Mouse (Mus musculus) natural killer cell, adult 2 months (primary cell): ENCODE data around the gene Alk.
A peak's percentile ranks its signal among the peaks of the same experiment; 100 is the strongest.

Experiments used
- DNase-seq, 2 experiments: peaks; one replicate each; pipeline ENCODE4 v3.0.0; 2022; ENCODE audit warnings: low spot score in 2 of 2

The Alk gene

DNA sequence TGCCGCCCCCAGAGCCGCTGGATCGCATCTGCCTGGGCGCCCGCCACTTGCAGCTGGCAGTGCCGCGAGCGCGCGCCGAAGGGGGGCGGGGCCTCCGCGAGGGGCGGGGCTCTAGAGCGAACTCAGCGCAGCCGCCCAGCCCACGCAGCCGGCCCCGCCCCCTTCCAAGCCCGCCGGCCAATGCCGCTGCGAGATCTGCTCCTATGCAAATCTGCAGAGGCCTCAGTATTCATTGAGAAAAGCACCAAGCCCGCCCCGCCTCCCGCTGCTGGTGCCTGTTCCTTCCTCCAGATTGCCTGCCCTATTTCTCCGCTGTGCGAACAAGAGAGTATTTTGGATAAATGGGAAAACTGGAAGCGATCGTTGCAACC lies at the start of gene Alk:
Gene Alk, minus strand, starts transcription at position 18 of the 371 bp plus-strand sequence.
- DNase-seq: peak; percentile 38 to 75

DNA sequence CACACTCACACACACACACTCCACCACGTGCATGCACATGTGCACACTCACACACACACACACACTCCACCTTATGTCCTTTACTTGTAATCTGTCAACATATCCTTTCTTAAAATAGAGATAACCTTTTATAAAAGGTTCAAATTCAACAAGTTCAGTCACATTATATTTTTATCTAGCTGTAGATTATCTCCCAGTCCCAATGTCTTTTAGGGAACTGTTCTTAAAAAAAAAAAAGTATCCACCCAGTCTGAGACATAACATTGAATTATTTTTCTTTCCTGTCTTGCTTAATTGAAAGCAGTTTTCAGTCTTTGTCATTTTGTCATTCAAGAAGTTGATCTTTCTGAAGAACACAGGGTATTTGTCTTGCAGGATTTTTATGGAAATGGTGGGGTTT lies 48.4 kb upstream of the Alk start:
- DNase-seq: no peak

DNA sequence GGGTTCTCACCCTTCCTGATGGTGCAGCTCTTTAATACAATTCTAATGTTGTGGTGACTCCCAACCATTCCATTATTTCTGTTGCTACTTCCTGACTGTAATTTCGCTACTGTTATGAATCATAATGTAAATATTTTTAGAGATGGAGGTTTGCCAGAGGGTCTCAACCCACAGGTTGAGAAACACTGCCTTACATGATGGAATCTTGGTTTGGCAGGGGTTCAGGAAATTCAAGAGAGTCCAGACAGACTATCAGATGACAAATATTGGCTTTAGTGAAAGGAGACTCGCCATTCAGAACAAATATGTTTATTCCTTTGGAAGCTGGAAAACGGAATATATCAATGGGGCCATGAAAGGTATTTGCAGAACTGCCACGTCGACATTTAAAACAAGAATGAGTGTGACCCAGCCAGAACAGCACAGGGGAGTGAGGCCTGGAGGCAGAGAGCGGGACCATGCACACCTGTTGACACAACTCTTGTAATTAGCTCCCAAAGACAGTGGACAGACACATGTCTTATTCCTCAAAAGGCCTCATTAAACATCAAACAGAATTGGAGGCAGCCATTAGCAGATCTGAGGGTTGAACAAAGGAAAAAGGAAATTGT lies 44.3 kb upstream of the Alk start:
- DNase-seq: no peak

DNA sequence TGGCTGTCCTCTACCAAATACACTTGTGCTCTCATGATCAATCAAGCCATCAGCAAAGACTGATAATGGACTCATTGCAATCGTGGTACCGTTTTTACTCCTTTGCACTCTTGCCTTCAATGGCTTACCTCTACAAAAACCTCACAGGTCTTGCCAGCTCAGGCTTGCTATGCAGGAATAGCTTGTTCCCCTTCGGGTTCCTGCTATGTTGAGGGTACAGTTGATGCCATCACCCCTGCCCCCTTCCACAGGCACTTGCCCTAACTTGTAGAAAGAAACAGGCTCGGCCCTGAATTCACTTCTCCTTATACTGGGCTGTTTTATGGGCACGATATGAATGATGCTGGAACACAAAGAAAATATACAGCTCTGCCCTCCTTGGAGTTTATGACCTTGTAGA lies 41.7 kb upstream of the Alk start:
- DNase-seq: no peak

DNA sequence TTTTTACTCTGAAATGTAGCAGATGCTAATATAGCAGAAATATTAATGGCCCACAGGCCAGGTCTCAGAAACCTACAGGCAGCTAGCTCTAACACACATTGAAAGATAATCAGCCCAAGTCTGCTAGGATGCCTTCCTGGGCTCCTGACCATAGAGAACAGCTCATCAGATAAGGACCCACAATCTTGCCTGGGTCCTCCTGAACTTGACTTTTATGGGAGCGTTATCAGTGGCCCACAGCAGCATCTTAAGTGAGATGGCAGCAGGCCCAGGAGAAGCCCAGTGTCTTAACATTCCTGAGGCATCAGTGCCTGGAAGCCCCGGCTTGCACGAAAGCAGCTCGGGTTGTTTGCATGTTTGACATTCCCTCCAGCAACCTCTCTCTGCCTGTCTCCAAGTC lies 35.7 kb upstream of the Alk start:
- no peak for DNase-seq

DNA sequence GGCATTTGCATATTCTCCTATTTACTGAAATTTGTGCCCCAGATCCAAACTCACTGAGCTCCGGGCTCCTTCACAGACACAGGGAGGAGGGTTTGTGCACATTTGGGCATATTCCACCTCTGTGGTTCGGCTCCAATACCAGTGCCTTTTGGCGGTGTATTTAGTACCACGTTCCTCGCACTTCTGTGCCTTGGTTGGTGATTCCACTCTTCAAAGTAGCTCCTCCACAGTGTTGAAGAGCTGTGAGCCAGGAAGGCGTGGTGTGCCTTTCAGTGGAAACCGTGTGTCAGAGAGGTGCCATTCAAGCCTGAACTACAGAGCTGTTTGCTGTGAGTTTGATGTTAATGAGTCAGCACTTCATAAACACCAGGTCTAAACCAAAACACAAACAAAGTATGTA lies 35.0 kb upstream of the Alk start:
- no peak for DNase-seq

DNA sequence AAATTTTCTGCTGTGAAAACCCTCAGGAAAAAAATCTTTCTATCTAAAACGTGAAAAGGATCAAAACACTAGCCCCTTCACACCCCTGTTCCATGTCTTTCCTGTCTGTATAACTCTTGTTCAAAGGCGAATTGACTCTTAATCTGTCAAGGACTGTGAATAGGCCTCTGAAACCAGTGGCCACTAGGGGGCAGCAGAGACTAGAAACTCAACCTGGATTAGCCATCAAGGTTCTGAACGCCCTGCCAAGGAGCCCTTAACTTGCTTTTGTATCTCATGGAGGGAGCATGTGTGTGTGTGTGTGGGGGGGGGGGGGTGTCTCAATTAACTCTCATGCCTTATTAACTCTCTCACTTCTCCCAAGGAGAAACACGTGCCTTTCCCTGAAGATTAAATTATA lies 1.8 kb upstream of the Alk start:
- peak; percentile 52 to 73 for DNase-seq

DNA sequence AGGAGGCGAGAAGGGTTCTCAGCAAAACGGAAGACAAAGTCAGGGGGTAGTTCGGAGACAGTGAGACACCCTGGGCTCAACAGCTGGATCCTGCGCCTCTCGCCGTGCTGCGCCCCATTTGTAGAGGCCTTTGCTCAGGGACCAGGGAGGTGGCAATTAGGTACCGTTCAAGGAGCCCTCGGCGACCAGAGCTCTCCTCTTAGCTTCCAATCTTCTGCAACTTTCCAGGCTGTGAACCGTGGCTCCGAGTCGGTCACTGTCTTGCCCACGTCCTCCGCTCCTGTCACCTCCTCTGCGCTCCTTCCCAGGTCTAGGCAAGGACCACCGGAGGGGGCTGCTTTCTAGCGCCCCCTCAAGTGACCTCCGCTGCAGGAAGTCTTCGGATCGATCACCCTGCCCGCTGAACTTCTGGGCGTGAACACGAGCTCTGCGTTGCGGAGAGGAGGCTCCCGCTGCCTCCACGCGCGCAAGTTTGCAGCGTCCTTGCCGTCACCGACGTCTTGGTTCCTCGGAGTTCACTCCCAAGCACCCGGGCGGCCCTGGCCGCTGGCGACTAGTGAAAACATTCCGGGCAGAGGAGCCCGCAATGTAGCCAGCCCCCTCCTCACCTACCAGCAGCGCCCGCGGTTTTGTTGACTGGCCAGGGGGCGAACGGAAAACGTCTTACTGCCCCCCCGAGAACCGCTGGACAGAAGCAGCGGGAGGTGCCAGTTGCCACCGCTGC lies 379 bp downstream of the Alk start:
- DNase-seq: no peak

DNA sequence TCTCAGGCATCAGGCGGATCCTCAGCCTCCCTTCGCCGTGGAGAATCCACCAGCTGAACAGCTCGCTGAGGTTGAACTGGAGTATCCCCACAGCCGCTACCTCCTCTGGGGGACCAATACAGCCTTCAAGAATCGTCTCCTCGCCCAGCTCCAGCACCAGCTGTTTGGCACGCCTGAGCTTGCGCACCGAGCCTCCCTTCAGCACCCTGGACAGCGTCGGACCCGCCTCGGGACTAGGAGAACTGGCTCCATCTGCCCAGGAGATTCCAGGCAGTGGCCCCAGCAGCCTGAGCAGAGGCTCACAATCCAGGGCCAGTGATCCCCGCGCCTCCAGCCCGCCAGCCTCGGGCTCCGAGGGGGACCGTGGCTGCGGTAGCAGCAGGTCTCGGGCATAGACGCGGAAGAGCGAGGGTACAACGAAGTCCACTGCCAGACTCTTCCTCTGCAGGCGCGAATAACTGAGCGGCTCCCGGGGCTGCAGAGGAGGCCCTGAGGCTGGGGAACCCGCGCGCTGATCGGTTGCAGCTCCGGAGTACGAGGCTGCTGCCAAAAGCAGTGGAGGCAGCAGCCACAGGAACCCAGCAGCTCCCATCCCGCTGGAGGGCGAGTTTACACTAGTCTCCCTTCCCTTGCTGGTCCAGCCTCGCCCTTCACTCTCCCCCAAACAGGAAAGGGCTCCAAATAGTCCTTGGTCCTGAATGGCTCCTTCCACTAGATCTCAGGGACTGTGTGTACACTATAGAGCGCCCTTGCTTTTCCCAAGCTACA lies 1.1 kb downstream of the Alk start:
- DNase-seq: peak in 1 of 2 experiments; percentile 40

DNA sequence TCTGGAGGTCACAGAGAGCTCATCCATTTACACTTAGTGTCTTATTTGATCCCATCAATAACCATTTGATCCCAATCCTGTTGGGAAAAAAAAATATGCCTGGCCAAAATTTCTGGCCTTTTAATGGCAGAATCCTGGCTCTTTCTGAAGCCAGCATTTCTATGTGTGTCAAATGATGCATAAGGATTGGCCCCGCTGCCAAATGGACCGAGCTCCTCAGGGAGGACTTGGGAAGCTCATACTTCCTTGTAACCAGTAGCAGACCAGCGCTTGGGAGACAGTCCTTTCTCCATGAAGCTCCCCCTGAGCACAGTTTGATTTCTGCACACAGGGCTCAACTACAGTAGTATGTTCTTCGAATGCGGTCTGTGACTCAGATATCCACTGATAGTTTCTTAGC lies 3.6 kb downstream of the Alk start:
- DNase-seq: no peak

DNA sequence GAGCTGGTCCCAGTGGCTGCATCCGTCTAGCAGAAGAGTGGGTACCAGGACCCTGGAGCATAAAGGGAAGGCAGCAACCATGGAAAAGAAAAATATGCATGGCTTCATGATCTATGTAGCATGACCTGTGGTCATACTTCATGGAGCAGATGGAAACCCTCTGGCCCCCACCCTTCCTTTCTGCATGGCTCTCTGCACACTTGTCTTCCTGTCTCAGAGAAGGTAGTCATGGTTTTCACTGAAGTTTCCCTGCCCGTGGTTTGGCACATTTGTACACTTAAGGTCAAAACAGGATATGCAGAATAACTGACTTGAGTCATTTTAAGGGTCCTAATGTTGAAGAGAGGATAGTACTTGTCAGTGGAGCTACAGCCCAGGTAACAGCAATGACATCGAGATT lies 16.8 kb downstream of the Alk start:
- DNase-seq: peak in 1 of 2 experiments; percentile 11

DNA sequence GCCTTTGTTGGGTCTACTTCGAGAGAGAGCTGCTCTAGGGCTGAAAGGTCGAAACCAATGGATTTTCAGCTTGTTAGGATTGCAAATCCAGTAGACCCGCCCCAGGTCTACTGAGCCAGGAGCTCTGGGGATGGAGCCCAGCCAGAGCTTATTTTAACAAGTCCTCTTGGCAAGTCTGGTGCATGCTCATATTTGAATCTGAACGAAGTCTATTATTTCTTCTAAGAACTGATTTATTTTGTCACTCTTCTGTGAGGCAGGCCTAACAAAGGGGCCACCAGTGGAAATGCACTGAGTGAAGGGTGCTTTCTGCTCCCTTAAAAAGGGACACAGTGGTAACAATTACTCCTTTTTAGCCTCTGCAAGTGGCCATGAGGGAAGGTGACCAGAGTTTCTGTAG lies 24.3 kb downstream of the Alk start:
- no peak for DNase-seq

DNA sequence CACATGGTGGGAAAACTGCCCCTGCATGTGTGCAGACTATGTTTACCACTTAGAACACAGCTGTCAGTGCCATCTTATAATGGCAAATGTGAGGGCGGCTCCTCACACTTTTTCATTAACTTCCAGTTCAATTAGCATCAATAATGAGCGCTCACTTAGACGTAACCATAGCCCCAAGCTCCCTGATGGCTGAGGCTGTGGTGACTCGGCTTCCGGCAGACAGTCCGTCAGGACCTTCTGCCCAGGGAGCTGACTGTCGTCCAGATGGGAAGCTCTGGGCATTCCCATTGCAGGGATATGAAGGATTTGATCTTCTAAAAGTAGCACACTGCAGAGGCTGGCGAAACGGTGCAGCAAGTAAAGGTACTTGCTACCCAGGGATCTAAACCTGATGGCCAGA lies 25.1 kb downstream of the Alk start:
- no peak for DNase-seq

DNA sequence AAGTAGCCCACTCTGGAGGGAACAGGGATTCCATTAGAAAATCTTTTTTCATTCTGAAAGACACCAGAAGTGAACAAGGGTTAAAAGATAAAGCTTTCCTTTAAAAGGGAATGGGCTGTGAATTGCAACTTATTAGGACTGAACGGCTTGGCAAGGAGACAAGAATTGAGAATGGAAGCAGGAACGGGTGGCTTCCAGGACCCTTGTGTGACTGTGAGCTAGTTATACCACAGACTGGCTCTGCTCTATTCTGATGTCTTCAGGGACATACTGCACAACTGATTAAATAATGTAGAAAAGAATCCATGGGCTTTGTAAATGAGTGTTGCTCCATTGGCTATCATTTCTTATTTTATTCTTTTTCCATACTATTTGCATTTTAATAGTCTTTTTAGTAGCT lies 33.0 kb downstream of the Alk start:
- no peak for DNase-seq

DNA sequence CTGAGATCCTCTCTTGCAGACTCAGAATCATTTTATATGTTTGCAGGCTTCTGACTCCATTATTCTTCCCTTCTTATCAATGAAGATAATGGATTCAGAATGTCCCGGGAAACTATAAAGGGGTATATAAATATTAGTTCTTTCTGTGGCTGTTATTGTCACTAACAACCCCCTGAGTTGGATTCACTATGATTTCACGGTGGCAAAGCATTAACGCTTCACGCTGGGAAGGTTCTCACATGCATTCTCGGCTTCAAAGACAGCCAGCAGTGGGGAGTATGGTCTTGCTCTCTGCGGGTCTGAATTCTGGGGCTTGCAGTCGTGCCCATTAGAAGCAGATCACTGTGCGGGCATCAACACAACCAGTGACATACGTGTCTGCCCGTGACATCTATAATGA lies 34.9 kb downstream of the Alk start:
- no peak for DNase-seq

DNA sequence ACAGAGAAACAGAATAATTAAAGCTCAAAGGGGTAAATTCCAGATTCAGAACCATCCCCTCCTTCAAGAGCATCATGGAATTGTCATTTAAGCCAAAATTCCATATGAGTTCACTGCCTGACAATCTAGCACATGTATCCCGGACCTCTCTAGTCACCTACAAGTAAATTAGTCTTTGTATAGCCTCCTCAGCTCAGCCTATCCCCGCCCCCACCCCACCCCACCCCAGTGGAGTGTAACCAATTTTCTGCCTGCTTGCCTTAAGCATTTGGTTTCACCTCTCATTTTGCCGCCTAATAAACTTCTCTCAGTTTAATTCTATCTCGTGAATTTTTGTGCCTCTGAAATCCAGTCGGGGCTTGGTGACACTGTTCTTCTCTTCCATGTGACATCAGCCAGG lies 41.0 kb downstream of the Alk start:
- no peak for DNase-seq

DNA sequence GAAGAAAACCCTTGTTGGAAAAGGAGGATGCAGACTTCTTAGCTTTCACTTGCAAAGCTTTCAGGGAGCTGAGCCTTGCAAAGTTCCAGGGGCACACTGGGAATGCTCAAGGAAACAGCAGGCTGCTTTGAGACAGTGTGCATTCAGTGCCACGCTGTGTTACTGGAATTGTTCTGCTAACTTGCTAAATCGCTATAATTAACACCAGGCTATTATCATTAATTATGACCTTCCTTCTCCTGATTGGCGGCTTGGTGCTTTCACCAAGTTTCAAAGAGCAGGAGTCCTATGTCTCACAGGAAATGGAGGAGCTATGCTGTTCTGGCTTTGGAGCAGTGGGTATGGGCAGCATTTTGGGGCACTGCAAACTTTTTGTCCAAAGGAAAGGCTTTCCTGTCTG lies 43.0 kb downstream of the Alk start:
- no peak for DNase-seq

DNA sequence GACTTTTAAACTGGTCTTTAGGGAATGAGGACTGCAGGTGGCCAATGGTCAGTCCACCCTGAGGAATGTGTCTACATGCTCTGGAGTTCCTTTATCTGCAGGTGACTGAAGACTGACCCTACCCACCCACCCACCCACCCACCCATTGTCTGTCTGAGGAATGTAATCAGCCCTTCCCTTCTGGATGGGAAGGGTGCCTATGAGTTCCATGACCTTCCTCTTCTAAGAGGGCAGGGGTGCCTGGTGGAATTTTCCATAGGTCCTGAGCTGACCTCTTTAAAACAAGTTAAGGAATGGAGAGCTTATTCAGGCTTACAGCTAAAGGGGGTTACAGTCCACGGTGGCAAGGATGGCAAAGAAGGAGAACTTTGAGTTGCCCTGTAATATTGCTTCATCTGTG lies 43.7 kb downstream of the Alk start:
- no peak for DNase-seq

DNA sequence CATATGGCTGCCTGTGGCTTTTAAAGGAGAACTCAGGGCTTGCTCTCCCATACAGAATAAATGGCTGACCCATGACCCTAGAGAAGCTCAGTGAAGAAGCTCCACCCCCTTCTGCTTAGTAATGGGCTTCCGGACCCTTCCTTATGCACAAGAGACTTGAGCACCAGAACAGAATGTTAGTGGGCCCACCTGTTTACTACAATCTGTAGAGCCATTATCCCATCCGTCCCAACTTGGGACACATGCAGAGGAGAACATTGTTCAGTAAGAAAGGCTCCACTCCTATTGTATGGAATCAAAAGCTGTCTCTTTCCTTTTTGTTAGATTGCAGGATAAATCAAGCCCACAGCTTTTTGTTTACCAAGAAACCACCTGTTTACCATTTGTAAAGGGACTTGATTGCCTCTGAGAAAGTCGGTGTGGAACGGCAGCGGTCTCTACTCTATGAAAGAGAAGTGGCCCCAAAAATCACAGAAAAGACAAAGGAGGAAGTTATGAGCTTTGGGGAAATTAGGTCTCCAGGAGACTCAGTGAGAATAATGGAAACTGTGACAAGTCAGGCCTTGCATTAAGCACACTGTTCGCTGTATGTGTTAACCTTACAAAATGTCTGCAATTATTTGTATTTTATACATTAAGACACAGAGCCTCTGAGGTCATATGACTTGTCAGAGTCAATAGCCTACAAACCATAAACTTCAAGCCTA lies 47.2 kb downstream of the Alk start:
- DNase-seq: no peak

DNA sequence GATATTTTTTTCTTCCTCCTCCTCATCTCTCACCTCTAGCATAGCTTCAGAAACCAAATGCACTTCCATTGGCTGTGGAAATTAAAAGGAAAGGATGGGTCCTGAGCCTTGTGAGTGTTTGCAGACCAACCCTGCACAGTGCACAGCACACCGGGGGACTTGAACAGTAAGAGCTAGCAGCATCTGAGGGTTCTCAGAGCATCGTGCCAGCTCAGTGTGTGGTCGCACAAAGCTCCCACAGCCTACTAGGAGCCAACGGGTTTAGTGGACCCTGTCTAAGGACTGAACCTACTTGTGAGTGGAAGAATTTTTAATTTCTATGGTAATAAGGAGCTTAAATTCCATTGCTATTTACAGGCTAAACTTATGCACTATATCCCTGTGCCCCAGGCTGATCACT lies 58.2 kb downstream of the Alk start:
- no peak for DNase-seq

DNA sequence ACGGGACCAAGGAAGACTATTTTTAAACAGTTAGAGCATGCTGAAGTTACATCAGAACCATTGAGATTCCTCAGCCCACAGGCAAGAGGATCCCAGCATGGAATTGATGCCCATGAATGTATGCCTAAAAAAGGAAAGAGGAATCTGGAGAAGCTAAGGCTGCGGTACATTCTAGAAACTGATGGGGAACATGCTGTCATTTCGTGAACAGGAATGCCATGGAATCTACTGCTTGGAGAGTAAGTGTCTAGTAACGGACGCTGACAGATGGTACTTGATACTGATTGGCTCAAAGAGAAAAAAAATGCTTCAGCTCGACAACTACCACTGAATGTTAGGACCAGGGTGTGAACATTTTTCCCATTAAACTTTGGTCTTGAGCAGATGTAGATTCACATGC lies 69.1 kb downstream of the Alk start:
- no peak for DNase-seq

DNA sequence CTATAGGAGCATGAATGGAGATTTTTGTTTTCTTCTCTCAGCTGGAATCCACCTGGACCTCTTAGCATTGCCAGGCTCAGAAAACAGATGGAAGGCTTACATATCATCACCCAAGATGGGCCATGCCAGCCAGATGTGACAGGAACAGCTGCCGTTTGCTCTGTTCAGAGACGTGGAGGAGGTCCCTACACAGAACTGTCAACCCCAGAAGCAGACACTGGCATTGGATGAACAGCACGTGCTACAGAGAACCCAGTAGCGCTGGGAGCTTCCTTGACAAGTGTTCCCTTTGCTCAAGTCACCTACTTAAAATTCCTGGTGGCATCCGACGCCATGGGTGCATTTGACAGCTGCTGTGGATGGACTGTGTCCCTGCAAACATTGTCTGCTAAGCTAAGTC lies 72.2 kb downstream of the Alk start:
- no peak for DNase-seq

DNA sequence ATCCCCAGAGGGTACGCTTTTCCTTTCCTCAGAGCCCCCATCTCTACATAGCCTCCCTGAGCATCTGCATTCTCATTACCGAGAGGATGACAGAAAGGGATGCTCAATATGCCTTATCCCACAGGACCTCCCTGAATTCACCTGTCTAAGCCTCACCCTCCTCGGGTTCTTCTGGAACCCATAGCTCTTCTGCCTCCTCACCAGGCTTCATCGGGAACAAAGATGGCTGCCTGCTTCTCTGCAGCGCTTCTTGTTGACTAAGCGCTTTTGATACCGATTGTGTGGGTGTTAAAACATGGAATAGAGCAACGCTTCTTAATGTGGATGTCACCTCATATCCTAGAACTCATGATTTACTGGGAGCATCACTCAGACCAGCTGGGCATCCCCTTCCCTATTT lies 75.9 kb downstream of the Alk start:
- no peak for DNase-seq
